Mouse (Mus musculus): ENCODE data around the gene Mon2.
"Not testable (repeated sequence)": the region's sequence is repeated elsewhere in the genome, so short reads cannot be mapped to it uniquely, and the experiment has no call there.

The Mon2 gene

GRCm38 (mm10) chr10:123057082-123057481 is 19.2 kb downstream of the Mon2 start:
- no peak for DNase-seq (ENCODE audit: low spot score in 2 of 2)

GRCm38 (mm10) chr10:123056463-123056862 is 19.8 kb downstream of the Mon2 start:
- no peak for DNase-seq (ENCODE audit: low spot score in 2 of 2)

- DNase-seq (ENCODE audit: low spot score in 2 of 2): no peak
These were observed 20.9 kb downstream of the Mon2 start for GRCm38 (mm10) chr10:123055205-123056000.

GRCm38 (mm10) chr10:123053557-123053956 is 22.7 kb downstream of the Mon2 start:
- no peak for DNase-seq (ENCODE audit: low spot score in 2 of 2)

GRCm38 (mm10) chr10:123052021-123052420 is 24.3 kb downstream of the Mon2 start:
- no peak for DNase-seq (ENCODE audit: low spot score in 2 of 2)

- no peak for DNase-seq (ENCODE audit: low spot score in 2 of 2)
These were observed 27.6 kb downstream of the Mon2 start for GRCm38 (mm10) chr10:123048730-123049129.

GRCm38 (mm10) chr10:123039936-123040335 is 36.4 kb downstream of the Mon2 start:
- no peak for DNase-seq (ENCODE audit: low spot score in 2 of 2)

GRCm38 (mm10) chr10:123032078-123032646 is 44.1 kb downstream of the Mon2 start:
- no peak for DNase-seq (ENCODE audit: low spot score in 2 of 2)

- no peak for DNase-seq (ENCODE audit: low spot score in 2 of 2)
These were observed 44.9 kb downstream of the Mon2 start for GRCm38 (mm10) chr10:123031449-123031848.

- DNase-seq (ENCODE audit: low spot score in 2 of 2): no peak
These were observed 45.7 kb downstream of the Mon2 start for GRCm38 (mm10) chr10:123030589-123030988.

GRCm38 (mm10) chr10:123028949-123029348 is 47.4 kb downstream of the Mon2 start:
- no peak for DNase-seq (ENCODE audit: low spot score in 2 of 2)

GRCm38 (mm10) chr10:123026736-123027135 is 49.6 kb downstream of the Mon2 start:
- DNase-seq (ENCODE audit: low spot score in 2 of 2): not testable (repeated sequence)

- DNase-seq (ENCODE audit: low spot score in 2 of 2): no peak
These were observed 62.9 kb downstream of the Mon2 start for GRCm38 (mm10) chr10:123013435-123013834.

- DNase-seq (ENCODE audit: low spot score in 2 of 2): no peak
These were observed 64.9 kb downstream of the Mon2 start for GRCm38 (mm10) chr10:123011421-123011820.

- DNase-seq (ENCODE audit: low spot score in 2 of 2): no peak
These were observed 70.8 kb downstream of the Mon2 start for GRCm38 (mm10) chr10:123005237-123006185.

GRCm38 (mm10) chr10:123004475-123005236 is 71.6 kb downstream of the Mon2 start:
- no peak for DNase-seq (ENCODE audit: low spot score in 2 of 2)

- DNase-seq (ENCODE audit: low spot score in 2 of 2): no peak
These were observed 74.3 kb downstream of the Mon2 start for GRCm38 (mm10) chr10:123001985-123002384.

- DNase-seq (ENCODE audit: low spot score in 2 of 2): no peak
These were observed 74.9 kb downstream of the Mon2 start for GRCm38 (mm10) chr10:123001363-123001762.

- no peak for DNase-seq (ENCODE audit: low spot score in 2 of 2)
These were observed 76.9 kb downstream of the Mon2 start for GRCm38 (mm10) chr10:122999356-122999755.

GRCm38 (mm10) chr10:122997852-122998251 is 78.5 kb downstream of the Mon2 start:
- DNase-seq (ENCODE audit: low spot score in 2 of 2): no peak

- DNase-seq (ENCODE audit: low spot score in 2 of 2): no peak
These were observed 81.8 kb downstream of the Mon2 start for GRCm38 (mm10) chr10:122994402-122995107.
